Mouse (Mus musculus) liver (tissue): ENCODE data around the gene Arhgap23.

Experiments
- DNase-seq: peaks from one replicate; pipeline ENCODE4 v3.0.0-alpha.2; 2020; ENCODE audit warnings: mixed read lengths

Gene Arhgap23

DNA sequence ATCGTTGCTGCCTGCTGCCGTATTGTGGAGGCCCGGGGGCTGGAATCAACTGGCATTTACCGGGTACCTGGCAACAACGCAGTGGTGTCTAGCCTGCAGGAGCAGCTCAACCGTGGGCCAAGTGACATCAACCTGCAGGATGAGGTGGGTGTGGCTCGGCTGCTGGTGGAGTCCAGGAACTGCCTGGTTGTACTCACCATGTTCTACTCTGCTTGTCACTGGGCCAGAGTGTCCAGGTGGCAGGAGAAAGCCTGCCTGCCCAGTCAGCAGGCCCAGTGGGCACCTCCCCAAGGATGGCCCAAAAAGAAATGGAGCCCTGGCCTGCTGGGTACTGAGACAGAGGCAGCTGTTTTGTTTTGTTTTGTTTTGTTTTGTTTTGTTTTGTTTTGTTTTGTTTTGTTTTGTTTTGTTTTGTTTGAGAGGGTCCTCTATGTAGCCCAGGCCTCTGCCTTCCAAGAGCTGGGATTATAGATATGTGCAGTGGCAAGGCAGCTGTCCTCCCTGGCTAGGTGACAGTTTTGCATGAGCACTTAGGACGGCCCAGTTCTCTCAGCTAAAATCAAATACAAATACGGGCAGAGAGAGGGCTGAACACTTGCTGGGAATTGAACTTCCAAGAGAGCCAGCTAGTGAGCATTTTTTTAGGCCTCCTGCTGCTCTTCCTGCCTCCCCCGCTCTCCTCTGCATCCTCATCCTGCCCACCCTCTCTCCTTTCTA lies 51.3 kb downstream of the Arhgap23 start:
- DNase-seq, result no peak

DNA sequence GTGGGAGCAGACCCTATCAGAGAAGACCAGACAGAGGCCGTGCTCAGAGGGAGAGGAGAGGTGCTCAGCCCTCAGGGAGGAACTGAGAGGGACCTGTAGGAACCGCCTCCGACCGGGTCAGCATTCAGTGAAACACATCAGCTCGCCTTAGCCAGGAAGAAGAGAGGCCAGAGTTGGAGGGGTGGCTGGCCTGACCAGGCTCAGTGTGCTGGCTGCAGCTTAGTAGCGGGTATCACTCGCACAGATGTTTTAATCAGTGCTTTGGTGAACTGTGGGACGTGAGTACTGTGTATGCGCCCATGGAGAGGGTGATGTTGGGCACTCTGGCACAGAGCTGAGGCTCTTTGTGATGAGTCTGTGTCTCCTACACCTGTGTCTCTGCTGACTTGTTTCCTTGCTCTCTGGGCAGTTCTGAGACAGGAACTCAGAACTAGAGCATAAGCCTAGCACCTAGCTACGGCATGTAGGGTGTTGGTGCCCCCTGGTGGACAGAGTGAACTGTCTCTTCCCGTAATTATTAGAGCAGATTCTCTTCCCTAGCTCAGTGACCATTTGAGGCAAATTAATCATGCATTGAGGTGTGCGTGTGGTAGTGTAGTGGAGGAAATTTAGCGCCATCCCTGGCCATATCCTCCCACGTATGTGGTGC lies 53.4 kb downstream of the Arhgap23 start:
- DNase-seq, result peak; percentile 87

DNA sequence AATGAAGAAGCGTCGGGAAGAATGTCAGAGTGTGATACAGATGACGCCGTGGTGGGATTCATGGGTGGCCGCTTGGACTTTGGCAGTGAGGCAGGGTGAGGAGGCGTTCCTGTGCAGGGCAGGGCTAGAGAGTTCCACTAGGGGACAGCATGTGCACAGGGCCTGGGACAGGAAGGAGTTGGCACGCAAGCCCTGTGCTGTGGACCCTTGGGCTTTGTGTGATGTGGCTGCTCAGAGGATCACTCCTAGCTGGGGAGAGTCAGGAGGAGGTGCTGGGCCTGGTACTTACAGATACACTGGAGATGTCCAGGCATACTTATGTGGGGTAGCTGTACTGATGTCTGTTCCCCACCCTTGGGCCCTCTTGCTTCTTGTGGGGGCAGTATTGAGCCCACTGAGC lies 54.5 kb downstream of the Arhgap23 start:
- DNase-seq, result no peak

DNA sequence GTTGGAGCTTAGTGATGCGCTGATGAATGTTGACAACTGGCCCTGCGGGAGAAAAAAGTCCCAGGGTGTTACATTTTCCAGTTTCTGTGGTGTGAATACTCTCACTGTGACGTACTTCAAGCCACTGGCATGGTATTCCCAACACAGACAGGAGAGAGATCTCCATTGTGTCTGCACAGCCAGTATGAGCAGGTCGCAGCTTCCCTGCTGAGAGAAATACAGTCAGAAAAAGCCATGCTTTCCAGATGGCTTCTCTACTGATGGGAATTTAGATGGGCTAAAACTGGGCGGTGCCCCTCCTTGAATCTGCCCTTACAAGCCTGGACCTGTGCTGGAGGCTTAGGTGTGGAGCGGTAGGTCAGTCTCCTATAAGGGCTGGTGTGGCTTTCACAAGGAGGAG lies 55.9 kb downstream of the Arhgap23 start:
- no peak for DNase-seq

DNA sequence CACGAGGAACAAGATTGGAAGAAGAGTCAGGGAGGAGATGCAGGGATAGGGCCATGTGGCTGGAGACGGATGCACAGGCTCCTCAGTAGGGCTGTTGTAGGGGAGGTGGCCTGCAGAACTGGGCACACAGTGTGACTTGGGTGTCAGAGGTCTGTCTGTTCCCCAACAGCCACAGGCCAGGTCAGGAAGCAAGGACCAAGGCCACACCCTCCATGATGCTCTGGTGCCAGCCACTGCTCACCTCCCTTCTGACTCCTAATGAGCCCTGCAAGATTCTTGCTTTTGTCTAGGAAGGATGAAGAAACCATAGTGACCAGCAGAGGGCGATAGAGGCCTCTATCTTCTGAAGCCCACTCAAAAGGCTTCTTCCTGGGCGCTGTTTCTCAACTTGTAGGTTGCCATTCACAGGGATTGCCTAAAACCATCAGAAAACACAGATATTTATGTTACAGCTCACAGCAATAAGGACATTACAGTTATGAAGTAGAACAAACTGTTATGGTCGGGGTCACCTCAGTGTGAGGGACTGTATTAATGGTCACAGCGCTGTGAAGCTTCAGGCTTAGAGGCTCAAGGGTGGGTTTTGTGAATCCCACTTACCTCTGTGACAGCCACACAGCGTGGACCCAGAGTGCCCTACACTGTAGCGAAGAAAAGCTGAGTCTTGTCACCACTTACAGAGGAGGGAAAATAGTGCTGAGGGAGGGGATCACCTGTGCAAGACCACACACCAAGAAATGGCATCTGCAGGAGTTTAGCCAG lies 61.2 kb downstream of the Arhgap23 start:
- peak; percentile 61 for DNase-seq

DNA sequence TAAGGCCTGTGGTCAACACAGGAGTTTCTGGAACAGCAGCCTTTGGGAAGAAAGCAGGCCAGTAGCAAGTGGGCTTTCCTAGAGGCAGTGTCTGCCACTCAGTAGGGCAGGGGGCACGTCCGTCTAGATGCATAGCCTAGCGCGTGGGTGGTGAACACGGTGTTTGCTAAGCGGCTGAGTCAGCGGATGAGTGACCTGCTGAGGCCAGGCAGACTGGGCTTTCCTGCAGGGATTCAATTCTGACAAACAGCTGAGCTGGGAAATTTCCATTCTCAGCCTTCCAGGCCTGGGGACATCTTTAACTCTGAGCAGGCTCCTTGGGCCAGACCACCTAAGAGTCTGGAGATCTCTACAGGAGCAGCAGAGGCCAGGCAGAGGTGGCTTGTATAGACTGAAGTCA lies 62.1 kb downstream of the Arhgap23 start:
- no peak for DNase-seq

DNA sequence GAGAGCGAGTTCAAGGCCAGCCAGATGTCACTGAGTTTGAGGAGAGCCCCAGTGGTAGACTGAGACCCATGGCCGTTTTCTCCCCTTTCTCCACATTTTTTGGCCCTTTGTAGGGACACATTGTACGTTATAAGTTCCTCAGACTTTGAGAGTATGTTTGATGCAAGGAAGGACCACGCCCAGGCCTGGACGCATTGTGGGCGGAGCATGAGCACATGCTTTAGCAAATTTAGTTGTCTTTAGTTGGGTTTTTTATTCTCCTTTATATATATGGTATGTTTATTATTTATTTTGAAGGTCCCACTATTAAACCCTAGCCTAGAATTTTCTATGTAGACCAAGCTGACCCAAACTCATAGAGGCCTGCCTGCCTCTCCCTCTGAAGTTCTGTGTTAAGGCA lies 63.0 kb downstream of the Arhgap23 start:
- DNase-seq, result no peak

DNA sequence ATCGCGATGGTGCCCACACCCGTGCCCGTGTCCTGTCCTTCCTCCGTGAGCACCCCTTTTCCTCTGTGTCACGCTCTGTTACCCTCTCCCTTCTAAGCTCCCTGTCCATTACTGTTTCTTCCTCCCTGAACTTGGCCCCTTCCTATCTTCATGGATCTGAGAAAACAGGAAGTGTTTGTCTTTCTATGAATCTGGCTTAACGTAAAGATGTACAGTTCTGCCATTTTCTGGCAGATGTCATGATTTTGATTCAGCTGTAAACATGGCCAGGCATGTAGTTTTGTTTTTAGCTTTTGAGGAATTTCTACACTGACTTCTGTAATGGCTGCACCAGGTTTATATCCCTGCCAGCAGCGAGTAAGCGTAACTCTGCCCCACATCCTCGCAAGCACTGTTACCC lies 63.8 kb downstream of the Arhgap23 start:
- no peak for DNase-seq

DNA sequence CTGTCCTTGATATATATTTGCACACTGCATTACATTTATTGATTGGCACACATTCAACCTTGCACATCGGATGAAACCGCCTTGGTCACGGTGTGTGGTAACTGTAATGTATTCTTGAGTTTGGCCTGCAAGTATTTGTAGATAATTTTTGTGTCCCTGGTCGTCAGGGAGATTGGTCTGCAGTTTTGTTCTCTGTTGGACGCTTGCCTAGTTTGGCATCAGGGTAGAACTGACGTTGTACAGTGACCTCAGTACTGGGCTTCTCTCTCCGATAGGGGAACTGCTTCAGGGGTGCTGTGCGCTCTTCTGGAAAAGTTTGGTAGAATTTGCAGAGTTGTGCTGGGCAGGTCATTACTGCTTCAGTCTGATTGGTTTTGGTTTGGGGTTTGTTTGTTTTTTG lies 64.5 kb downstream of the Arhgap23 start:
- no peak for DNase-seq

DNA sequence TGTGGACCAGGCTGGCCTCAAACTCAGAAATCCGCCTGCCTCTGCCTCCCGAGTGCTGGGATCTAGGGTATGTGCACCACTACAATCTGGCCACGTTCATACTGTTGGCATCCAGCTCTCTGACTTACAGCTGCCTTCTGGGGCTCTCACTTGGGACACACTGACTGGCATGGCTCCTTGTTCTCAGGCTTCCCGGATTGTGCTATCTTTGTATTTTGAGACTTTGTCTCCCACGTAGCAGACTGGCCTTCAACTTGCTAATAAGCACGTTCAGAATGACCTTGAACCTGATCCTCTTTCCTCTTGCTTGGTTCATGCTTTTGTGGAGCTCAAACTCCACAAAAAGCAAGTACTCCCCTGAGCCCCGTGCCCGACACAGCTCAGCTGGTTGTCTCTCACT lies 70.3 kb downstream of the Arhgap23 start:
- DNase-seq, result no peak

DNA sequence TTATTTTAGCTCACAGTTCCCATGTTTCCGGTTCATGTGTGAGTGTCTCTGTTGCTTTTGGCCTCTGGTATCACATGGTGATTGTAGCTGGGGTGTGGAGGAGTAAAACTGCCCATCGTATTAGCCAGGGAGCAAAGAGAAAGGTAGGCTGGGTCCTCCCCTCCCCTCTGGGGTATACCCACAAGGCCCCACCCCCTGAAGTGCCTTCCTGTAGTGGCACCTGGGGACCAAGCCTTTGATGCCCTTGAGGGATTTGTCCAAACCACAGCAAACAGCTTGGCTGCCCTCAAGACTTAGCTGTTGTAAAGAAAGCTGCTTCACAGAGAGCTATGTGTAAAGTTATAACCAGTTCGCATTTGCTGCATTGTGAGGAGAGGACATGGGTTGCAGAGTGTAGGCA lies 72.3 kb downstream of the Arhgap23 start:
- no peak for DNase-seq

DNA sequence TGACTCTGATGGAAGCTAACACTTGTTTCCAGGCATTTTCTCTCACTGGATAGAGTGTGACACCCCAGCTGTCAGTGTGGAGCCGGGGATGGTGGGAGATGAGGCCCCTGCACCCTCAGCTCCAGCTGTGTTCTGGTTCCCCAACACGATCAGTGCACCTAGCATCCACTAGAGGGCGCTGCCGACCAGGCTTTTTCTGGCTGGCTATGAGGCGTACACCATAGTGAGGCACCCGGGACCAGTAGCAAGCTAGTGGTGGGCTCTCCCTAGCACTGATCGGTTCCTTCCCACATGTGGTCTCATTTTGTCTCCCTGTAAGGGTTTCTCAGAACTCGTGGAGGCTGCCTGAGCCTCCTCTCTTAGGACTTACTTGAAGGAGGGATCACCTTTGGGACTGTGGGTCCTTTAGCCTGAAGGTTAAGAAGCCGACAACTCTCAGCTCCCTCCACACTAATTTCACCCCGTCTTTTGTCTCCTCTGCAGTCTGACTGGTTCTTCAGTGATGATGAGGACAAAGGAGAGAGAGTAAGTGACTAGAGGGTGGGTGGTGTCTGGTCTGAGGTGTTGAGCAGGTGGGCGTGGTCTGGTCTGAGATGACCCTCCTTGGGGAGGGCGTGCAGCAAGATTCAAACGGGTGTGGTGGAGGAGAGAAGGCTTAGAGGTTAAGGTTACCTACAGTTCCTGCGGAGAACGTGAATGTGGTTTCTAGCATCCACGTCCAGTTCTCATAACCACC lies 74.4 kb downstream of the Arhgap23 start:
- DNase-seq, result peak; percentile 76

DNA sequence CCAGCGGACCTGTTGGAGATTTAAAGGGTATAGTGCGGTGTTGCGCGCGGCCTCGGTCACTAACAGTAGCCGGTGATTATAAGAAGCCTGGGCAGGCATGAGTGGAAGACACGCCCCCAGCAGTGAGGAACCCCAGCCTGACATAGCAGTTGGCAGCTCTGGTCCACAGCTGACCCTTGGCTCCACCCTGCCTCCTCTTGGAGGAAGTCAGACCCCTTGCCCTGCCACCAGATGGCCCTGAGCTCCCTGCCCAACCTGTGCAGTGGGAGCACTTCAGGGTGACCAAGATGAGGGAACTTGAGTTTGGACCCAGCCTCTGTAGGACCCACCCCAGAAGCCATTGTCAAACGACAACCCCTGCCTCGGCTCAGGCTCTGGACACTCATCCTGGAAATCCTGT lies 76.3 kb downstream of the Arhgap23 start:
- DNase-seq, result no peak

DNA sequence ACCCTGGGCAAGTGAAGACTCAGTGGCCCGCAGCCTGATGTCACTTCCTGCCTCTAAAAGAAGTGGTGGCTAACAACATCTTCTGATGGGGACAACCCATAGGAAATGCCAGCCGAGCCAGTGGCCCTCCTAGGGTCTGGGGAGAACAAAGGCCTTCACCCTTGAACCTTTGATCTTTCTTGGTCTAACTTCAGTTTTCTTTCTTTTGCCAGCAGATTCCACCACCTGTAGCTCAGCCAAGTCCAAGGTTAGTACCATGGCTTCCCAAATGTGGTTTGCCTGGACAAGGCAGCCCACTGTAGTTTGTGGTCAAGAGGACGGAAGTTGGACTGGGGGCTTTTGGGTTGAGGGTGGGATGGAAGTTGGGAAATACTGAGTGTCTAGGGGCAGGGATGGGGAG lies 77.5 kb downstream of the Arhgap23 start:
- DNase-seq, result no peak

DNA sequence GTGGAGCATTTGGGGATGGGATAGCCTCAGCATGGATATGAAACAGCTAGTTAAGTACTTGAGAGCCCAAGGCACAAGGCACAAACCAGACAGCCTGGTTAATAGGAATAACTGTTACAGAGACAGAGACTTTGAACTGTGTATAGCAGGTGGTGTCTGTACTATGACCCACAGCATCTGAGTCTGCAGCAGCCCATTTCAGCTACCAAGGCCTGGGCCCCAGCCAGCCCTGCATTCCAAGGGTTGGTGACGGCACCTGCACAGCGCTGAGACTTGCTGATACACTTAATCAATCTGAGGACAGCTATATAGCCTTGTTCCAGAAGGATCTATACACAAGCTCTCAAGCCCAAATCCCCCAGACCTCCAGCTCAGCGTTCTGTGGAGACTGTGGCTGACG lies 82.2 kb downstream of the Arhgap23 start:
- no peak for DNase-seq

DNA sequence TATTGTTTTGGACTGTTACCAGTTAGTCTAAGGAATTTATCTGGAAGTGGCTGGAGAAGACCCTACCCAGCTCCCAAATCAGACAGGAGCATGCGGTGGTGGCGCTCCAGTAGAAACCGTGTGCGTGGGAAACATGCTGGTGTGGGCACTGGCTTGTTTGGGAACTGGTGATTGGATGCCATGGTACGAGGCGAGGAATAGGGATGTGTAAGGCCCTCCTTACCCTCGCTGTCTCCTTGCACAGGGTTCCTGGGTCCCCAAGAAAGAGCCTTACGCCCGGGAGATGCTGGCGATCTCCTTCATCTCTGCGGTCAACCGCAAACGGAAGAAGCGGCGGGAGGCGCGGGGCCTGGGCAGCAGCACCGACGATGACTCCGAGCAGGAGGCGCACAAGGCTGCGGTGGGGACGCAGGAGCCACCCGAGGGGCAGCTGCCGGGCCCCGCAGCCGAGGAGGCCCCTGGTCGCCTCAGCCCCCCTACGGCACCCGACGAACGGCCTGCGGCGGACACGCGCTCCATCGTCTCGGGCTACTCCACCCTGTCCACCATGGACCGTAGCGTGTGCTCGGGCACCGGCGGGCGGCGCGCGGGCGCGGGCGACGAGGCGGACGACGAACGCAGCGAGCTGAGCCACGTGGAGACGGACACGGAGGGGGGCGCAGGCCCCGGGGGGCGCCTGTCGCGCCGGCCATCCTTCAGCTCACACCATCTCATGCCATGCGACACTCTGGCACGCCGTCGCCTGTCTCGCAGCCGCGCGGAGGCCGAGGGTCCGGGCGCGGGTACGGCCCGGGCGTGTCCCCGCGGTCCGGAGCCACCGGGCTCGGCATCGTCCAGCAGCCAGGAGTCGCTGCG lies 84.8 kb downstream of the Arhgap23 start, which contains the start of gene 4933428G20Rik:
TSS of gene 4933428G20Rik (minus strand) at position 476 of the 855 bp plus-strand sequence.
- DNase-seq, result no peak

DNA sequence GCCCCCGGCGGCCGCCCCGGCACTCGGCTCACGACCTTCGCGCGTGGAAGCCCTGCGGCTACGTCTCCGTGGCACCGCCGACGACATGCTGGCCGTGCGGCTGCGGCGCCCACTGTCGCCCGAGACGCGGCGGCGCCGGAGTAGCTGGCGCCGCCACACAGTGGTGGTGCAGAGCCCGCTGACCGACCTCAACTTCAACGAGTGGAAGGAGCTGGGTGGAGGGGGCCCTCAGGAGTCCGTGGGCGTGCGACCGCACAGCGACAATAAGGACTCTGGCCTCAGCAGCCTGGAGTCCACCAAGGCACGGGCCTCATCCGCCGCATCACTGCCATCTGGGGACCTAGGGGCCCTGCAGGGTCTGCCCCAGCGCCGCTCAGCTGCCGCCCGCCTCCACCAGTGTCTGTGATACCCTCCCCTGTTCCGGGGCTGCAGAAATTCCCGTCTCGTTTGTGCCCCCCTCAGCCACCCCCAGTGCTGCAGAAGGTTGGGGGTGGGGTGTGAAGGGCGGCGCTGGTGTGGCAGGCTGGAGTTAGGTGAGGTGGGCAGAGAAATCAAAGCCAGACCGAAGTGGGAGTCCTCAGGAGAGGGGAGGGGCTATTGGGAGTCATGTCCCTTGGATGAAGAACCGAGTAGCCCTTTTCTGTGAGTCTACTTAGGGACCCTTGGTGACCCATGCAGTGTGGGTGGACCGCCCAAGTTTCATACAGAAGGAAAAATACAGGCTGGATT lies 85.6 kb downstream of the Arhgap23 start:
- DNase-seq, result no peak

DNA sequence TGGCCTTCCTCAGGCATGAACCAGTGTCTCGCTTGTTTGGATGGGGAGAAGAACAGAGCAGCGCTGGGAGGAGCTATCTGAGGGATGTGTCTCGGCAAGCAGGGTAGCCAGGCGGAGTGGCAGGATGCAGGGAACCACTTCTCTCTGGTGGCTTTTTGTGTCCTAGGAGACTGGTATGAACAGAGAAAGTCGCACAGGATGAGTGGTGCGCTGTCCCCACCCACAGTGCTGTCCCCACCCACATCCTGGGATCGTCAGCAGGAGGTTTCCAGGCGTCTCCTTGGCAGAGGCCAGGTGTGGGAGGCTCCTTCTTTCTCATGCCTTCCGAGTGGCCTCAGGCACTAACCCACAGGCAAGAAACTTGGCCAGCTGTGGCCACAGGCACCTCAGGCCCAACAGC lies 87.0 kb downstream of the Arhgap23 start:
- no peak for DNase-seq

DNA sequence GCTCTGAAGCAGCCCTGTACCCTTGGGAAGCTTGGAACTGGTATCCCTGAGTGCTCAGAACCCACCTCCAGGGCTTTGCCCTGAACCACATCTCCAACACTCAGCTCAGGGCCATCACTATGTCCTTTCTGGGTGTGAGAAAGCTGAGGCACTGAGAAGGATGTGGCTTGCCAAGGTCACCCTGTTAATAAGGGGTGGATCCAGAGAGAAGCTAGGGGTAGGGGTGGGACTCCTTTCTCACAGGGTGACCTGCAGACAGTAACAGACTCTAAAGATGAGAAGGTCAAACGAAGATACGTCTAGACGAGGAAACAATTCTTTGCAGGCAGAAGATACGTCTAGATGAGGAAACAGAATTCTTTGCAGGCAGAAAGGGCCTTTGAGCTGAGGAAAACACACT lies 87.5 kb downstream of the Arhgap23 start:
- DNase-seq, result no peak

DNA sequence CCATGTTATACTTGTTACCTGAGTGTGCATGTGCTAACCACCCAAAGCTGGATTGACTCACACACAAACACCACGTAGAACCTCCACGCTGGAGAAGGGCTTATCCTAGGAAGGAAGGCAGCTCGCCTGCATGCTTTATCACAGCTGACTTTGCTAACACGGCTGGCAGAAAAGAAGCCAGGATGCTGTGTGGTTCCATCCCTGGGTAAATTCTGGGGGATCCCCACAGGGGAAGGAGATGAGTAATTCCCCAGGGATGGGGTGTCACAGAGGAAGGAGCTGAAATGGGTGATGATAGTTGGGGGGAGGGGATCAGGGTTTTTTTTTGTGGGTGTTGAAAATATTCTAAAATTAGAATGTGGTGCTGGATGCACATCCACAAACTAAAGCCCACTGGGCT lies 90.5 kb downstream of the Arhgap23 start:
- no peak for DNase-seq

DNA sequence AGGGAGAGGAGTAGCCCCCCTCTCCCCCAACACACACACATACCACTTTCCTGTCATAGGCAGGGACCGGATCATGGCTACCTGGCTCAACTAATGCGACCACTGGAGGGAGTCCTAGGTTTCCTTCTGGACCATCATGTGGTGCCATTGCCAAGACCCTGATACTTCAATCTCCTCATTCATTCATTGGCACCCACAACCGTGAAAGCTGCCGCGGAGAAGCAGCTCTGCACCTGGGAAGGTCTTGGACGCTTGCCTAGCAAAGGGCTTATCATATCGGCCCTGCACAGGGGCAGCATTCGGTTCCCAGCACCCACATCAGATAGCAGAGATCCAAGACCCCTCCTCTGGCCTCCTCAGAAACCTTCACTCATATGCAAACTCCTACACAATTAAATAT lies 91.0 kb downstream of the Arhgap23 start:
- DNase-seq, result no peak

DNA sequence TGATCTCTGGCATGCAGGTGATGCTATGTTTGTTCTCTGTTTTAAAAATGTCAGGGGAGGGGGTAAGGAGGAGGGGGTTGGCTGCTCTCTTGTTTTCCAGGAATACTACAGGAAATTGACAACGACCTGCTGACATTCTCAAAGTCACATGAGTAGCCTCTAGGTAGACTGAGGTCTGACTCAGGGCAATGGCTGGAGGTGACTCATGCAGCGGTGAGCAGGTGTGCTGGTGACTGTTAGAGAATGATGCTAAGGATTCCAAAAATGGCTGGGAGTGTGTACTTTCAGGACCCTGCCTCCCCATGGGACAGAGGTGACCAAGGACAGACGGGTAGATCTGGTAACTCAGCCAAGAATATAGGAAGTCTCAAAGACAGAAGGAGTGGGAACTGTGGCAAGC lies 92.9 kb downstream of the Arhgap23 start:
- DNase-seq, result no peak
